Mouse (Mus musculus) forebrain, postnatal 0 days (tissue): ENCODE results near the gene Bmper. TPM values are rescaled to one million over a fixed set of nuclear protein-coding genes. Genes with fewer than 3 reads are reported as not detected.

Source experiments
- ATAC-seq: fragments of 200-750 bp; cut with Nextera tagmentation; 2 replicates; pipeline ENCODE4 v1.8.0; 2017; ENCODE audit warnings: mild to moderate bottlenecking, moderate library complexity
- DNase-seq: peaks from one replicate; pipeline ENCODE4 v3.0.0-alpha.2; 2015
- H3K27ac ChIP-seq: fragments of 300-500 bp; sonication (generic); 2 replicates; pipeline ENCODE4 v1.5.1; 2014; ENCODE audit warnings: low read depth, mild to moderate bottlenecking, antibody characterized with exemption, low read length, moderate library complexity, mixed read lengths
- H3K27me3 ChIP-seq: fragments of 300-500 bp; sonication (generic); 2 replicates; pipeline ENCODE4 v1.6.1; 2014; ENCODE audit warnings: mild to moderate bottlenecking, low read length, mixed read lengths; ENCODE audit not compliant: insufficient read depth
- H3K36me3 ChIP-seq: fragments of 300-500 bp; sonication (generic); 2 replicates; pipeline ENCODE4 v1.6.1; 2014; ENCODE audit warnings: mild to moderate bottlenecking, moderate library complexity; ENCODE audit not compliant: insufficient read depth
- H3K4me1 ChIP-seq: fragments of 300-500 bp; sonication (generic); 2 replicates; pipeline ENCODE4 v1.6.1; 2014; ENCODE audit warnings: antibody characterized with exemption; ENCODE audit not compliant: insufficient read depth
- H3K4me2 ChIP-seq: fragments of 300-500 bp; sonication (generic); 2 replicates; pipeline ENCODE4 v1.6.1; 2014; ENCODE audit warnings: low read depth, mild to moderate bottlenecking, moderate library complexity
- H3K4me3 ChIP-seq: fragments of 300-500 bp; sonication (generic); 2 replicates; pipeline ENCODE4 v1.5.1; 2014; ENCODE audit warnings: low read depth, low read length, mixed read lengths
- H3K9ac ChIP-seq: fragments of 300-500 bp; sonication (generic); 2 replicates; pipeline ENCODE4 v1.6.1; 2014; ENCODE audit warnings: mild to moderate bottlenecking
- H3K9me3 ChIP-seq: fragments of 300-500 bp; sonication (generic); 2 replicates; pipeline ENCODE4 v1.6.1; 2016; ENCODE audit warnings: low read length
- CTCF ChIP-seq: sonication (generic); IDR thresholded peaks from 2 replicates; pipeline ENCODE4 v1.5.1; 2016; ENCODE audit warnings: antibody characterized with exemption, control low read depth, low read depth
- WGBS: fragments of 180-500 bp; shearing (Covaris S2); extraction: QIAGEN DNeasy Blood & Tissue Kit; methylation state at CpG from one replicate; pipeline ENCODE4 v1.1.7; 2014; 5-methylcytosine and 5-hydroxymethylcytosine counted together
- polyA plus RNA-seq: library from polyadenylated mRNA; unstranded; fragments of >200 nt; fragmentation: Nextera tagmentation; extraction: Ambion mirVana; gene quantifications from 2 replicates; pipeline ENCODE4 v1.2.1, GENCODE M21; 2015
- total RNA-seq: library from RNA; depleted of rRNA; stranded (reverse); fragments of >200 nt; gene quantifications from 2 replicates; pipeline ENCODE4 v1.2.3, GENCODE M21; 2014

Bmper gene
- total and polyA plus RNA-seq, 2 experiments from 2014 or later, result 5.6 to 9.6 TPM

- Histone ChIP-seq H3K27me3 (no peaks in the 10 kb centered on the region), H3K36me3 (no peaks in the 10 kb centered on the region), H3K4me1 (no peaks in the 10 kb centered on the region), H3K27ac (no peak overlapping the region), H3K4me2 (no peak overlapping the region), H3K9me3 (no peaks in the 10 kb centered on the region), H3K4me3 (no peak overlapping the region), H3K9ac (no peak overlapping the region)
- DNase-seq (no peak), ATAC-seq (no peak)
- WGBS, result 64% methylated on average over 7 of the region's 7 CpGs
- TF ChIP-seq CTCF, result no peak
Observed at GRCm38 (mm10) chr9:23447271-23447961, 224.5 kb downstream of the Bmper start.

- no peak for ATAC-seq
- TF ChIP-seq CTCF, result no peak
- Histone ChIP-seq H3K9ac (no peak overlapping the region), H3K36me3 (no peaks in the 10 kb centered on the region), H3K4me3 (no peak overlapping the region), H3K27ac (no peak overlapping the region), H3K4me2 (no peak overlapping the region), H3K9me3 (no peaks in the 10 kb centered on the region), H3K4me1 (no peaks in the 10 kb centered on the region), H3K27me3 (no peaks in the 10 kb centered on the region)
- 29% methylated on average over 5 of the region's 5 CpGs for WGBS
- DNase-seq, result no peak
Observed at GRCm38 (mm10) chr9:23453309-23453708, 230.4 kb downstream of the Bmper start.

GRCm38 (mm10) chr9:23457186-23457585 lies 234.3 kb downstream of the Bmper start:
- H3K9me3 ChIP-seq, result no peaks in the 10 kb centered on the region
- no peak for TF ChIP-seq CTCF
- no peaks in the 10 kb centered on the region for H3K27me3 ChIP-seq
- H3K36me3 ChIP-seq, result no peaks in the 10 kb centered on the region
- no peak overlapping the region for H3K27ac ChIP-seq
- H3K4me1 ChIP-seq, result no peaks in the 10 kb centered on the region
- H3K9ac ChIP-seq, result no peak overlapping the region
- WGBS, result 66% methylated on average over 3 of the region's 3 CpGs
- H3K4me3 ChIP-seq, result no peak overlapping the region
- DNase-seq (no peak), ATAC-seq (no peak)
- H3K4me2 ChIP-seq, result no peak overlapping the region

DNA sequence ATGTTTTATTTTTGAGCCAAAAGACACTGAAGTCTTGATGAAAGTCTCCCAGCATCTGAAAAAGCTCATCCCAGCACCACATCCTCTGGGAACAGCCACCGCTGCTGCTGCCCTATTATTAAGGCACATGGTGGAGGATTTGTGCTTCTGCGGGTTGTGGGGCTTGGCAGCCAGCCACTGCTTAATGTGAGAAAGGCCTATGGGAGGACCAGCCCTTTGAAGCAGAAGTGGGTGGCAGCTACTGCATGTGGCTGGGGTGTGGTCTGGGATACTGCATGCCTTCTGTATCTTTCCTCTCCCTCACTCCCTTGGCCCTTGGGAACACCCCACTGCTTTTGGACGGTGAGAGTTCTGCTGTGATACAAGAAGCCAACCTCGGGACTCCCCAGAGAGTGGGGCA lies 237.8 kb downstream of the Bmper start:
- 32% methylated on average over 4 of the region's 4 CpGs for WGBS
- H3K9ac ChIP-seq, result no peak overlapping the region
- H3K27ac ChIP-seq, result no peak overlapping the region
- TF ChIP-seq CTCF, result no peak
- H3K4me2 ChIP-seq, result no peak overlapping the region
- peak; percentile 33; the same call in 1 of the 2 replicates for ATAC-seq
- DNase-seq, result peak; percentile 46
- no peaks in the 10 kb centered on the region for H3K9me3 ChIP-seq
- no peaks in the 10 kb centered on the region for H3K4me1 ChIP-seq
- H3K36me3 ChIP-seq, result no peaks in the 10 kb centered on the region
- no peaks in the 10 kb centered on the region for H3K27me3 ChIP-seq
- H3K4me3 ChIP-seq, result no peak overlapping the region

DNA sequence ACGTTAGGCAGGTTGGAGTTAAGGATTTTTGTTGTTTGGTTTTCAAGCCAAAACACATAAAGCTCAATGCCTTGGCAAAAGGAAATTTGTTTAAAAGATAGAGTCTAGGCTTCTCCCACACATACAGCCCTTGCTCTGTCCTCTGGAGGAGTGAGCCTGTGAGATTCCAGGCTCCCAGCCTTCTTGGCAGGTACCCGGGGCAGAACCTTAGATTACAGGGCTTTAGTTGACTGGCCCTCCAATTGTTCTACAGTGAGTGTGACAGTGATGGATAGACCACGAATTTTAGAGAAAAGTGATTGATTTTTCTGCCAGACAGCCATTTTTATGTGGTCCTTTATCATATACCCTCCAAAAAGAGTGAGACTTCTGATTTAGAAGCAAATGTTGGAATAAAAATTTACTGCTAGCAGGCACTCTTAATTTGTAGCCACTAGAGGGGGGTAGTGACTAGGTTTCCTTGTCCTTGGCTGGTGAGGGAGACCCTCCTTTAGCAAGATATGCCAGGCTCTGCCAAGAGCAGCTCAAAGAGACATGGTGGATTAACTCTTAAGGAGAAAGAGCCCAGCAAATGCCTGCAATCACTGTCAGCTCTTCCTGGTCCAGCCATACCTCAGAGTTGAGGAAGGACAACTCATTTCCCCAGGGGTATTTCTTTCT lies 240.2 kb downstream of the Bmper start:
- no peak overlapping the region for H3K27ac ChIP-seq
- no peak overlapping the region for H3K4me2 ChIP-seq
- TF ChIP-seq CTCF, result peak; percentile 86
- H3K9me3 ChIP-seq, result no peaks in the 10 kb centered on the region
- no peak overlapping the region for H3K9ac ChIP-seq
- no peak overlapping the region for H3K4me3 ChIP-seq
- no peaks in the 10 kb centered on the region for H3K36me3 ChIP-seq
- H3K4me1 ChIP-seq, result no peaks in the 10 kb centered on the region
- ATAC-seq (peak; percentile 93), DNase-seq (peak; percentile 89)
- WGBS, result 33% methylated on average over 3 of the region's 3 CpGs
- H3K27me3 ChIP-seq, result no peaks in the 10 kb centered on the region

DNA sequence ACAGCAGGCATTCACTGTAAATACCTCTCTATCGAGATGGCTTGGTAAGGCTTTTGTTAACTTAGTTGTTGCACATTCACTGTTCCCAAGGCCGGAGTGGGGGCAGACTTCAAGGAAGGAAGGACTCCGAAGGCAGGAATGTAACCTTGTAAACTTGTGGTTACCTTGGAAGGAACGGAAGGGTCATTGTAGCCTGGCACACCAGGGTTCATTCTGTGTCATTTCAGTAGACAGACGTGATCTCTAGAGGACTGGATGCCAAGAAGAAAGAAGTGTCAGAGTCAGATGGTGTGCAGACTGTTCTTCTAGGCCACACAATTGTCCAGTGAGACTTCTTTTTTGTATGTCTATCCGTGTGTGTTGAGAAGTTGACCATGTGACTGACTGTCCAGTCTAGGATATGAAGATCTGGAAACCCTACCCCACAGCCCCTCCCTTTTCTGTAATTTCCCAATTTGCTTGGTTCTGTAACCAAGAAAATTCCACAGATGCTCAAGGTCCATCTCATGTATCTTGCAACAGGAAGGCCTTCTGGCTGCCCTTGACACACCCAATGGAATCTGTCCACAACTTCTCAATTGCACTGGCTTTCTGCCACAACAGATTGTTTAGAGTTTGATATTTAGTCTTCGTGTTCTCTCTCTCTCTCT lies 242.2 kb downstream of the Bmper start:
- H3K9me3 ChIP-seq, result no peaks in the 10 kb centered on the region
- H3K36me3 ChIP-seq, result no peaks in the 10 kb centered on the region
- DNase-seq, result no peak
- H3K4me3 ChIP-seq, result no peak overlapping the region
- 68% methylated on average over 7 of the region's 7 CpGs for WGBS
- no peak for ATAC-seq
- no peaks in the 10 kb centered on the region for H3K27me3 ChIP-seq
- TF ChIP-seq CTCF, result no peak
- no peak overlapping the region for H3K4me2 ChIP-seq
- H3K27ac ChIP-seq, result no peak overlapping the region
- no peak overlapping the region for H3K9ac ChIP-seq
- H3K4me1 ChIP-seq, result no peaks in the 10 kb centered on the region

DNA sequence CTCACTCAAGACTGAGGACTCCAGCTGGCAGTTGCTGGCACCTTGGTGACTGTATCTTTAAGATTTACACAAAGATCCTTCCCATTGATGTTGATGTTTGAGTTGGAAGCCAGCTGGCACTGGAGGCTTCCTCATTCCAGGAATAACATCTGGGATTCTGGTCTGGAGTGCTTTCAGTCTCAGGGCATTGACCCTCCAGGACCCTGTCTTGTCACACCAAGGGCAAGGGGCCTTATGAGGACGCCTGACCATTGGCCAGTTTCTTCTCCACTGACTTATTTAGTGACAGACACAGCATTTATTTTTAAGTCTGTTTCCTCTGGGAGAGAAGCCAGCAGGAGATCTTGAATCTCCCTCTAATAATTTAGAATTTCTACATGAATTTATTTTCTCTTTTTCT lies 247.0 kb downstream of the Bmper start:
- TF ChIP-seq CTCF, result no peak

More for the DNA sequence above, 247.0 kb downstream of the Bmper start:
- no peak overlapping the region for H3K9ac ChIP-seq
- H3K9me3 ChIP-seq, result no peaks in the 10 kb centered on the region
- H3K27ac ChIP-seq, result no peak overlapping the region
- H3K4me1 ChIP-seq, result no peaks in the 10 kb centered on the region
- 58% methylated on average over 1 of the region's 1 CpGs for WGBS
- no peak overlapping the region for H3K4me2 ChIP-seq
- H3K36me3 ChIP-seq, result no peaks in the 10 kb centered on the region
- ATAC-seq (no peak), DNase-seq (no peak)
- no peak overlapping the region for H3K4me3 ChIP-seq
- no peaks in the 10 kb centered on the region for H3K27me3 ChIP-seq
